Mouse (Mus musculus) retina, adult 2 months (tissue): Measurements from ENCODE around the gene Pced1a.

Experiments
- DNase-seq: peaks from one replicate; pipeline ENCODE4 v3.0.0-alpha.2; 2012; ENCODE audit warnings: low read depth, low spot score

The Pced1a gene

GRCm38 (mm10) chr2:130436769-130437168, 12.3 kb upstream of the Pced1a start:
- DNase-seq: no peak

GRCm38 (mm10) chr2:130433152-130433551, 8.7 kb upstream of the Pced1a start:
- no peak for DNase-seq

- DNase-seq: no peak
Observed at GRCm38 (mm10) chr2:130432157-130432556, 7.7 kb upstream of the Pced1a start.

- no peak for DNase-seq
Observed at GRCm38 (mm10) chr2:130430484-130430883, 6.0 kb upstream of the Pced1a start.

GRCm38 (mm10) chr2:130429851-130430250, 5.3 kb upstream of the Pced1a start:
- no peak for DNase-seq

- DNase-seq: no peak
Observed at GRCm38 (mm10) chr2:130425112-130425511, 611 bp upstream of the Pced1a start.

GRCm38 (mm10) chr2:130423397-130424125, 940 bp downstream of the Pced1a start:
- no peak for DNase-seq

GRCm38 (mm10) chr2:130421781-130422620, 2.5 kb downstream of the Pced1a start:
- no peak for DNase-seq

- no peak for DNase-seq
Observed at GRCm38 (mm10) chr2:130414094-130414856, 10.2 kb downstream of the Pced1a start.

GRCm38 (mm10) chr2:130412775-130413174, 11.7 kb downstream of the Pced1a start:
- no peak for DNase-seq

GRCm38 (mm10) chr2:130411558-130412495, 12.7 kb downstream of the Pced1a start:
- DNase-seq: peak; percentile 51

- no peak for DNase-seq
Observed at GRCm38 (mm10) chr2:130408194-130408593, 16.3 kb downstream of the Pced1a start.

GRCm38 (mm10) chr2:130406178-130406577, 18.3 kb downstream of the Pced1a start, which contains the start of gene Tmem239:
Gene Tmem239, plus strand, starts transcription at chr2:130406478.
- DNase-seq: no peak

- DNase-seq: no peak
Observed at GRCm38 (mm10) chr2:130404939-130405338, 19.6 kb downstream of the Pced1a start, which contains the start of the genes Gm28372 and 1700020A23Rik. Gene Gm28372, plus strand, starts transcription at chr2:130405239. Gene 1700020A23Rik, plus strand, starts transcription at chr2:130405259.

- DNase-seq: no peak
Observed at GRCm38 (mm10) chr2:130401891-130402290, 22.6 kb downstream of the Pced1a start.

GRCm38 (mm10) chr2:130400046-130400445, 24.5 kb downstream of the Pced1a start:
- DNase-seq: no peak

GRCm38 (mm10) chr2:130398091-130398490, 26.4 kb downstream of the Pced1a start:
- no peak for DNase-seq

- DNase-seq: no peak
Observed at GRCm38 (mm10) chr2:130397186-130397985, 27.1 kb downstream of the Pced1a start, which contains the start of gene Cpxm1. Gene Cpxm1, minus strand, starts transcription at chr2:130397574.

GRCm38 (mm10) chr2:130395696-130396095, 28.8 kb downstream of the Pced1a start:
- no peak for DNase-seq

GRCm38 (mm10) chr2:130392836-130393235, 31.7 kb downstream of the Pced1a start:
- DNase-seq: no peak
